Mouse (Mus musculus) R1 (cell line): ENCODE results near the gene Hcfc1.

Source experiments
- DNase-seq: peaks from one replicate; pipeline ENCODE4 v3.0.0-alpha.2; 2018; ENCODE audit warnings: low read depth, low spot score

Gene Hcfc1

GRCm38 (mm10) chrX:73966248-73967176 lies at the start of gene Hcfc1:
Gene Hcfc1, minus strand, starts transcription at chrX:73966357.
- DNase-seq, result peak; percentile 85

- no peak for DNase-seq
Measured at GRCm38 (mm10) chrX:74014597-74014996, 48.4 kb upstream of the Hcfc1 start.

GRCm38 (mm10) chrX:74008063-74008462 lies 41.9 kb upstream of the Hcfc1 start:
- DNase-seq, result peak; percentile 89

GRCm38 (mm10) chrX:74006401-74006800 lies 40.2 kb upstream of the Hcfc1 start:
- DNase-seq, result peak; percentile 36

GRCm38 (mm10) chrX:74003644-74004043 lies 37.5 kb upstream of the Hcfc1 start:
- DNase-seq, result no peak

- no peak for DNase-seq
Measured at GRCm38 (mm10) chrX:74001024-74001423, 34.9 kb upstream of the Hcfc1 start.

- peak; percentile 93 for DNase-seq
Measured at GRCm38 (mm10) chrX:73998911-73999869, 33.0 kb upstream of the Hcfc1 start.

GRCm38 (mm10) chrX:73977783-73978182 lies 11.6 kb upstream of the Hcfc1 start:
- DNase-seq, result no peak

- no peak for DNase-seq
Measured at GRCm38 (mm10) chrX:73976283-73976682, 10.1 kb upstream of the Hcfc1 start.

- no peak for DNase-seq
Measured at GRCm38 (mm10) chrX:73972774-73973173, 6.6 kb upstream of the Hcfc1 start.

GRCm38 (mm10) chrX:73970781-73971180 lies 4.6 kb upstream of the Hcfc1 start:
- DNase-seq, result no peak

- peak; percentile 40 for DNase-seq
Measured at GRCm38 (mm10) chrX:73969729-73970128, 3.6 kb upstream of the Hcfc1 start.

GRCm38 (mm10) chrX:73969167-73969566 lies 3.0 kb upstream of the Hcfc1 start:
- no peak for DNase-seq

- DNase-seq, result peak; percentile 93
Measured at GRCm38 (mm10) chrX:73967177-73968075, 1.3 kb upstream of the Hcfc1 start.

GRCm38 (mm10) chrX:73965307-73965706 lies 850 bp downstream of the Hcfc1 start:
- peak; percentile 31 for DNase-seq

GRCm38 (mm10) chrX:73964363-73964762 lies 1.8 kb downstream of the Hcfc1 start:
- peak; percentile 28 for DNase-seq

- DNase-seq, result no peak
Measured at GRCm38 (mm10) chrX:73954988-73955387, 11.2 kb downstream of the Hcfc1 start.

GRCm38 (mm10) chrX:73952603-73953002 lies 13.6 kb downstream of the Hcfc1 start:
- no peak for DNase-seq

- DNase-seq, result no peak
Measured at GRCm38 (mm10) chrX:73949341-73949740, 16.8 kb downstream of the Hcfc1 start.

GRCm38 (mm10) chrX:73948647-73949046 lies 17.5 kb downstream of the Hcfc1 start:
- peak; percentile 68 for DNase-seq

- no peak for DNase-seq
Measured at GRCm38 (mm10) chrX:73946896-73947295, 19.3 kb downstream of the Hcfc1 start.
